Mouse (Mus musculus) ES-E14 (cell line): ENCODE data around the gene Gm10837.

Source experiments
- CHD2 ChIP-seq: IDR thresholded peaks from 2 replicates; pipeline ENCODE4 v1.6.1; 2014; ENCODE audit warnings: mild to moderate bottlenecking, low read depth, low read length, inconsistent platforms
- HCFC1 ChIP-seq: IDR thresholded peaks from 2 replicates; pipeline ENCODE4 v1.6.1; 2012; ENCODE audit warnings: low read length, inconsistent platforms, borderline replicate concordance; ENCODE audit not compliant: insufficient read depth
- ZC3H11A ChIP-seq: IDR thresholded peaks from 2 replicates; pipeline ENCODE4 v1.6.1; 2012; ENCODE audit warnings: low read depth, mild to moderate bottlenecking, inconsistent platforms, low read length, borderline replicate concordance
- ZNF384 ChIP-seq: IDR thresholded peaks from 2 replicates; pipeline ENCODE4 v1.6.1; 2012; ENCODE audit warnings: low read depth, low read length, inconsistent platforms

DNA sequence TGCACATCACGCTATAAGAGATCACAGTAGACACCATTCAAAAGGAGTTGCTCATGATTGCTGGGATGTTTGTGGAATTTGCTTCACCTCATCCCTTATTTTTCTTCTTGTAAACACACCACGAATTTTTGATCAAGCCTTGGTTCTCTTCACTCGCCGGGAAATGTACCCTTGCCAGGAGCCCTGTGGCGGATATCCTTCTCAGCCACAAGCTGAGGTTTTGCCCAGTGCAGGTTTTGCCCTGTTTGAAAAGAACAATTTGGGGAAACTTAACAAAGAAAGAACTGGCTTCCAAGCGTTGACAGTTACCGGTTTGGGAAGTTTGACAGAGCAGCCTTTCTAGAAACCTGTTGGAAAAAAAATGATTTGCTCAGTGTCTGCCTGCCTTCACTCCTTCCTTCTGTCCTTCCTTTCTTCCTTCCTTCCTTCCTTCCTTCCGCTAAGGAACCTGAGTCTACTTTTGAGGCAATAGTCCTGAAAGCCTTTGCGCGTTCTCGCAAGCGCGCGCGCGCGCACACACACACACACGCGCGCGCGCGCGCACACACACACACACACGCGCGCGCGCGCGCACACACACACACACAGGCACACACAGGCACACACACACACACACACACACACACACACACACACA, 18.8 kb upstream of the Gm10837 start:
- TF ChIP-seq CHD2 (no peak), ZC3H11A (no peak), HCFC1 (no peak), ZNF384 (no peak)
